Mouse (Mus musculus) midbrain, embryonic 10.5 days (tissue): ENCODE data around the gene Gpatch3. TPM values are rescaled to one million over a fixed set of nuclear protein-coding genes. Genes with fewer than 3 reads are reported as not detected.

Experiments used
- DNase-seq: peaks from one replicate; pipeline ENCODE4 v3.0.0-alpha.2; 2017; ENCODE audit warnings: low spot score
- H3K27ac ChIP-seq: fragments of 300-500 bp; sonication (generic); replicated peaks from 2 replicates; pipeline ENCODE4 v1.5.1; 2016; ENCODE audit warnings: mild to moderate bottlenecking
- H3K27me3 ChIP-seq: fragments of 300-500 bp; sonication (generic); 2 replicates; pipeline ENCODE4 v1.6.1; 2016; ENCODE audit warnings: low read depth, mild to moderate bottlenecking; ENCODE audit not compliant: poor library complexity, severe bottlenecking
- H3K36me3 ChIP-seq: fragments of 300-500 bp; sonication (generic); 2 replicates; pipeline ENCODE4 v1.6.1; 2016; ENCODE audit warnings: mild to moderate bottlenecking, moderate library complexity
- H3K4me1 ChIP-seq: fragments of 300-500 bp; sonication (generic); 2 replicates; pipeline ENCODE4 v1.6.1; 2016
- H3K4me3 ChIP-seq: fragments of 300-500 bp; sonication (generic); 2 replicates; pipeline ENCODE4 v1.5.1; 2016; ENCODE audit warnings: mild to moderate bottlenecking, moderate library complexity
- H3K9me3 ChIP-seq: fragments of 300-500 bp; sonication (generic); replicated peaks from 2 replicates; pipeline ENCODE4 v1.6.1; 2016; ENCODE audit warnings: mild to moderate bottlenecking
- WGBS: fragments of 180-500 bp; shearing (Covaris S2); methylation state at CpG from one replicate; pipeline ENCODE4 v1.1.7; 2016; 5-methylcytosine and 5-hydroxymethylcytosine counted together
- microRNA-seq: library from miRNA; unstranded; fragments of <30 nt; microRNA quantifications from one replicate; pipeline ENCODE4, GENCODE M21; 2017
- polyA plus RNA-seq: library from polyadenylated mRNA; unstranded; fragments of >200 nt; fragmentation: Nextera tagmentation; extraction: Ambion mirVana; gene quantifications from 2 replicates; pipeline ENCODE4 v1.2.1, GENCODE M21; 2016

Gene Gpatch3
- polyA plus RNA-seq, 1 experiment from 2014 or later, result 10.9 TPM

GRCm38 (mm10) chr4:133628517-133628916 is 54.0 kb downstream of the Gpatch3 start:
- 88% methylated on average over 2 of the region's 2 CpGs for WGBS
- H3K9me3 ChIP-seq, result no peaks in the 10 kb centered on the region
- H3K27ac ChIP-seq, result no peak overlapping the region
- H3K4me3 ChIP-seq, result no peak overlapping the region
- H3K4me1 ChIP-seq, result peaks cover 38% of the 10 kb centered on the region
- H3K36me3 ChIP-seq, result peaks cover 36% of the 10 kb centered on the region
- DNase-seq, result no peak
- 0 out of 2 replicates have a peak, but pooled peaks cover 3% of the 10 kb centered on the region for H3K27me3 ChIP-seq

GRCm38 (mm10) chr4:133629191-133629590 is 54.6 kb downstream of the Gpatch3 start:
- 0 out of 2 replicates have a peak, but pooled peaks cover 3% of the 10 kb centered on the region for H3K27me3 ChIP-seq
- DNase-seq, result no peak
- no peak overlapping the region for H3K27ac ChIP-seq
- no peaks in the 10 kb centered on the region for H3K9me3 ChIP-seq
- peaks cover 43% of the 10 kb centered on the region for H3K4me1 ChIP-seq
- H3K4me3 ChIP-seq, result no peak overlapping the region
- 93% methylated on average over 7 of the region's 7 CpGs for WGBS
- H3K36me3 ChIP-seq, result peaks cover 30% of the 10 kb centered on the region

- no peak overlapping the region for H3K27ac ChIP-seq
- no peaks in the 10 kb centered on the region for H3K9me3 ChIP-seq
- WGBS, result 92% methylated on average over 8 of the region's 8 CpGs
- 0 out of 2 replicates have a peak, but pooled peaks cover 3% of the 10 kb centered on the region for H3K27me3 ChIP-seq
- no peak overlapping the region for H3K4me3 ChIP-seq
- H3K4me1 ChIP-seq, result peaks cover 42% of the 10 kb centered on the region
- no peak for DNase-seq
- H3K36me3 ChIP-seq, result peaks cover 18% of the 10 kb centered on the region
Observed at GRCm38 (mm10) chr4:133630326-133630920, 55.9 kb downstream of the Gpatch3 start.

GRCm38 (mm10) chr4:133631071-133631768 is 56.7 kb downstream of the Gpatch3 start:
- H3K27me3 ChIP-seq, result 0 out of 2 replicates have a peak, but pooled peaks cover 3% of the 10 kb centered on the region
- H3K27ac ChIP-seq, result no peak overlapping the region
- WGBS, result 87% methylated on average over 14 of the region's 14 CpGs
- H3K4me1 ChIP-seq, result peaks cover 34% of the 10 kb centered on the region
- no peaks in the 10 kb centered on the region for H3K9me3 ChIP-seq
- H3K36me3 ChIP-seq, result peaks cover 10% of the 10 kb centered on the region
- DNase-seq, result no peak
- no peak overlapping the region; the same call in 1 of the 2 replicates for H3K4me3 ChIP-seq

GRCm38 (mm10) chr4:133631769-133632411 is 57.3 kb downstream of the Gpatch3 start:
- Histone ChIP-seq H3K27me3 (0 out of 2 replicates have a peak, but pooled peaks cover 3% of the 10 kb centered on the region), H3K4me3 (peak overlapping the region; percentile 93), H3K9me3 (no peaks in the 10 kb centered on the region), H3K36me3 (peaks cover 4% of the 10 kb centered on the region), H3K27ac (no peak overlapping the region; the same call in 1 of the 2 replicates), H3K4me1 (peaks cover 29% of the 10 kb centered on the region)
- DNase-seq, result no peak
- WGBS, result 49% methylated on average over 9 of the region's 9 CpGs

GRCm38 (mm10) chr4:133632483-133633327 is 58.2 kb downstream of the Gpatch3 start:
- DNase-seq, result no peak
- H3K4me1 ChIP-seq, result peaks cover 27% of the 10 kb centered on the region
- peak overlapping the region; percentile 93 for H3K4me3 ChIP-seq
- H3K36me3 ChIP-seq, result no peaks in the 10 kb centered on the region
- 2% methylated on average over 56 of the region's 69 CpGs for WGBS
- no peaks in the 10 kb centered on the region for H3K9me3 ChIP-seq
- H3K27ac ChIP-seq, result peak overlapping the region; percentile 87
- H3K27me3 ChIP-seq, result 0 out of 2 replicates have a peak, but pooled peaks cover 3% of the 10 kb centered on the region

GRCm38 (mm10) chr4:133633332-133634042 is 58.9 kb downstream of the Gpatch3 start:
- H3K36me3 ChIP-seq, result no peaks in the 10 kb centered on the region
- peak overlapping the region; percentile 87 for H3K27ac ChIP-seq
- no peaks in the 10 kb centered on the region for H3K9me3 ChIP-seq
- WGBS, result 8% methylated on average over 47 of the region's 47 CpGs
- H3K4me1 ChIP-seq, result peaks cover 27% of the 10 kb centered on the region
- H3K27me3 ChIP-seq, result 0 out of 2 replicates have a peak, but pooled peaks cover 3% of the 10 kb centered on the region
- peak; percentile 88 for DNase-seq
- peak overlapping the region; percentile 93 for H3K4me3 ChIP-seq

Small RNA genes lying within 50 kb of the gene (microRNA-seq; reads per million reads assigned to microRNA genes)
- gene Gm23158, result not detected

Other genes with a start within 250 kb of the Gpatch3 start
- gene Wdtc1, start 221.3 kb upstream of the Gpatch3 start, polyA plus RNA-seq, result 19.2 and 20.0 TPM in 2 replicates
- gene Slc9a1, start 205.0 kb upstream of the Gpatch3 start, polyA plus RNA-seq, result 8.3 and 8.6 TPM in 2 replicates
- gene Tent5b, start 94.6 kb upstream of the Gpatch3 start, polyA plus RNA-seq, result 0.58 and 0.86 TPM in 2 replicates
- 0.68 and 1.0 TPM in 2 replicates for gene Trnp1, start 76.2 kb upstream of the Gpatch3 start, polyA plus RNA-seq
- 0.87 and 1.3 TPM in 2 replicates for gene Kdf1, start 55.8 kb upstream of the Gpatch3 start, polyA plus RNA-seq
- gene Nudc, start 28.7 kb upstream of the Gpatch3 start, polyA plus RNA-seq, result 450 and 503 TPM in 2 replicates
- gene Nr0b2, start 21.4 kb upstream of the Gpatch3 start, polyA plus RNA-seq, result 0.17 TPM in 1 of 2 replicates, not detected in the other
- 27.9 and 28.7 TPM in 2 replicates for gene Gpn2, start 9.6 kb downstream of the Gpatch3 start, polyA plus RNA-seq
- gene Sfn, start 27.4 kb downstream of the Gpatch3 start, polyA plus RNA-seq, result 7.8 and 9.9 TPM in 2 replicates
- 3.0 and 3.1 TPM in 2 replicates for gene Zdhhc18, start 75.4 kb downstream of the Gpatch3 start, polyA plus RNA-seq
- gene Pigv, start 97.9 kb downstream of the Gpatch3 start, polyA plus RNA-seq, result 18.7 and 19.5 TPM in 2 replicates
- gene Arid1a, start 182.0 kb downstream of the Gpatch3 start, polyA plus RNA-seq, result 32.7 and 34.5 TPM in 2 replicates